In the genomic region with DNA sequence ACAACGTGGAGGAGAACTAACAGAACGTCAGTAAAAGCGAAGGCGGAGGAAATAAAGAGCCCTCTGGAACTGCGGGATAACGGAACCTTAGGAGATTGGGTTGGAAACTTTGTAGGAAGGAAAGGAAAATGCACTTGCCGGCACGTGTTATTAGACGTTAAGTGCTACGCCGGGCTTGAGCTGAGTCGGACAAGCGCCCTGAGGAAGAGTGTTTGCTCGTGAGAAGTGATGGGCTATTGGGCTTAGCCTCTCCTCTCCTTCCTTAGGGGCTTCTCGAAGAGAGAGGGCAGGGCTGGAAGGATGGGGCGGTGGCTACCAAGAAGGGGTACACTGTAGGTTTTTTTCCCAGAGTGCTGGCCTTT, we compare ENCODE assay signal across 8 mouse cellular contexts. TPM values are rescaled to one million over a fixed set of nuclear protein-coding genes. Genes with fewer than 3 reads are reported as not detected.
DNase-seq lines count a peak whose midpoint lies in the region; ATAC-seq and TF ChIP-seq lines count a peak whose summit lies in the region.

No protein-coding gene starts in this region.

- no peak for TF ChIP-seq CTCF in G1E (IDR thresholded peaks at IDR 0.05; ENCODE audit: low read depth, low read length)

- peak overlapping the region; percentile 67 for H3K4me2 ChIP-seq in kidney, embryonic 16.5 days (replicated peaks; ENCODE audit: low read depth, low read length)
- H3K4me2 ChIP-seq in embryonic facial prominence, embryonic 13.5 days = peak overlapping the region; percentile 89
- H3K4me2 ChIP-seq in intestine, embryonic 15.5 days (replicated peaks) = peak overlapping the region; percentile 74
- peak overlapping the region; percentile 71 for H3K4me2 ChIP-seq in midbrain, embryonic 14.5 days (ENCODE audit: low read length)

- peaks cover 12% of the 10 kb centered on the region for H3K4me1 ChIP-seq in kidney, embryonic 16.5 days (ENCODE audit: insufficient read depth, low read length)
- peaks cover 15% of the 10 kb centered on the region for H3K4me1 ChIP-seq in G1E (ENCODE audit: insufficient read depth, low read depth, low read length)
- H3K4me1 ChIP-seq in embryonic facial prominence, embryonic 13.5 days = peaks cover 17% of the 10 kb centered on the region
- 0 out of 2 replicates have a peak, but pooled peaks cover 2% of the 10 kb centered on the region for H3K4me1 ChIP-seq in intestine, embryonic 15.5 days (replicated peaks)
- peaks cover 12% of the 10 kb centered on the region; the same call in 1 of the 2 replicates for H3K4me1 ChIP-seq in midbrain, embryonic 14.5 days (ENCODE audit: control insufficient read depth, insufficient read depth, low read length)

- peak overlapping the region; percentile 87 for H3K4me3 ChIP-seq in kidney, embryonic 16.5 days (ENCODE audit: low read length)
- peak overlapping the region; percentile 100 for H3K4me3 ChIP-seq in G1E (ENCODE audit: low read depth, low read length)
- peak overlapping the region; percentile 78 for H3K4me3 ChIP-seq in embryonic facial prominence, embryonic 13.5 days
- H3K4me3 ChIP-seq in intestine, embryonic 15.5 days (replicated peaks) = peak overlapping the region; percentile 81
- peak overlapping the region; percentile 56 for H3K4me3 ChIP-seq in midbrain, embryonic 14.5 days (replicated peaks; ENCODE audit: low read depth, low read length)

- ATAC-seq in kidney, embryonic 16.5 days (ENCODE audit: low FRiP score, low TSS enrichment) = peak; percentile 81
- peak; percentile 46 for ATAC-seq in G1E (ENCODE audit: extremely low read depth, insufficient number of reproducible peaks, low FRiP score, poor library complexity, severe bottlenecking)
- ATAC-seq in embryonic facial prominence, embryonic 13.5 days (ENCODE audit: insufficient number of reproducible peaks, insufficient read depth, low FRiP score, low TSS enrichment, low read depth) = peak; percentile 27; the same call in 1 of the 2 replicates
- peak; percentile 82 for ATAC-seq in intestine, embryonic 15.5 days
- ATAC-seq in midbrain, embryonic 14.5 days (ENCODE audit: low FRiP score, low TSS enrichment) = peak; percentile 82

- WGBS in kidney, embryonic 16.5 days = 0% methylated on average over 15 of the region's 16 CpGs
- WGBS in embryonic facial prominence, embryonic 13.5 days = under 1% methylated on average over 16 of the region's 16 CpGs
- WGBS in intestine, embryonic 15.5 days = 0% methylated on average over 16 of the region's 16 CpGs
- WGBS in midbrain, embryonic 14.5 days = 0% methylated on average over 16 of the region's 16 CpGs

- 0 out of 2 replicates have a peak, but pooled peaks cover 5% of the 10 kb centered on the region for H3K36me3 ChIP-seq in kidney, embryonic 16.5 days (ENCODE audit: insufficient read depth, low read length)
- H3K36me3 ChIP-seq in G1E (replicated peaks) = peaks cover 35% of the 10 kb centered on the region
- no peaks in the 10 kb centered on the region for H3K36me3 ChIP-seq in embryonic facial prominence, embryonic 13.5 days
- no peaks in the 10 kb centered on the region for H3K36me3 ChIP-seq in intestine, embryonic 15.5 days
- peaks cover 15% of the 10 kb centered on the region for H3K36me3 ChIP-seq in midbrain, embryonic 14.5 days (ENCODE audit: control insufficient read depth, insufficient read depth, low read length)

- DNase-seq in kidney, adult 9 months = no peak
- no peak for DNase-seq in G1E (ENCODE audit: low spot score)
- no peak for DNase-seq in midbrain, embryonic 14.5 days
- no peak for DNase-seq in frontal cortex, postnatal 10 days (ENCODE audit: low spot score in 2 of 2)
- no peak for DNase-seq in embryo, embryonic 11 days

- no peaks in the 10 kb centered on the region for H3K27me3 ChIP-seq in kidney, embryonic 16.5 days (ENCODE audit: insufficient read depth, low read length)
- no peaks in the 10 kb centered on the region for H3K27me3 ChIP-seq in G1E (ENCODE audit: insufficient read depth, low read length)
- no peaks in the 10 kb centered on the region for H3K27me3 ChIP-seq in embryonic facial prominence, embryonic 13.5 days
- H3K27me3 ChIP-seq in intestine, embryonic 15.5 days (replicated peaks) = no peaks in the 10 kb centered on the region
- no peaks in the 10 kb centered on the region for H3K27me3 ChIP-seq in midbrain, embryonic 14.5 days (ENCODE audit: control insufficient read depth, insufficient read depth, low read length)

- H3K27ac ChIP-seq in kidney, embryonic 16.5 days (ENCODE audit: low read length) = no peak overlapping the region
- peak overlapping the region; percentile 40 for H3K27ac ChIP-seq in embryonic facial prominence, embryonic 13.5 days
- H3K27ac ChIP-seq in intestine, embryonic 15.5 days = no peak overlapping the region
- H3K27ac ChIP-seq in midbrain, embryonic 14.5 days (replicated peaks; ENCODE audit: low read depth, low read length) = no peak overlapping the region

- H3K9ac ChIP-seq in kidney, embryonic 16.5 days (replicated peaks; ENCODE audit: low read length) = peak overlapping the region; percentile 67
- peak overlapping the region; percentile 70 for H3K9ac ChIP-seq in embryonic facial prominence, embryonic 13.5 days
- peak overlapping the region; percentile 62 for H3K9ac ChIP-seq in intestine, embryonic 15.5 days
- peak overlapping the region; percentile 47 for H3K9ac ChIP-seq in midbrain, embryonic 14.5 days (replicated peaks; ENCODE audit: low read length)

- no peaks in the 10 kb centered on the region for H3K9me3 ChIP-seq in kidney, embryonic 16.5 days (ENCODE audit: low read length)
- H3K9me3 ChIP-seq in G1E (replicated peaks) = no peaks in the 10 kb centered on the region
- H3K9me3 ChIP-seq in embryonic facial prominence, embryonic 13.5 days = no peaks in the 10 kb centered on the region
- no peaks in the 10 kb centered on the region for H3K9me3 ChIP-seq in intestine, embryonic 15.5 days
- H3K9me3 ChIP-seq in midbrain, embryonic 14.5 days (ENCODE audit: control insufficient read depth, low read length) = no peaks in the 10 kb centered on the region

RNA-seq across cellular contexts. Expression of a gene that starts 0.3 kb away (rescaled TPM):
- 15.1 and 15.7 TPM in 2 replicates for polyA plus RNA-seq in kidney, embryonic 16.5 days (2015; fragmentation: Nextera tagmentation; extraction: Ambion mirVana)
- total RNA-seq in G1E (2014; fragmentation: Nextera tagmentation) = 78.6 and 90.0 TPM in 2 replicates
- 40.2 and 59.2 TPM in 2 replicates for total RNA-seq in G1E (2017)
- 2.0 and 3.0 TPM in 2 replicates for polyA plus RNA-seq in G1E (2012)
- polyA plus RNA-seq in embryonic facial prominence, embryonic 13.5 days (2015; fragmentation: Nextera tagmentation; extraction: Ambion mirVana) = 17.1 and 17.5 TPM in 2 replicates
- 14.4 and 17.1 TPM in 2 replicates for polyA plus RNA-seq in intestine, embryonic 15.5 days (2015; fragmentation: Nextera tagmentation; extraction: Ambion mirVana)
- 18.0 and 22.4 TPM in 2 replicates for polyA plus RNA-seq in midbrain, embryonic 14.5 days (2014; fragmentation: Nextera tagmentation; extraction: Ambion mirVana)

RNA-seq across cellular contexts. Expression of a gene that starts 0.6 kb away (rescaled TPM):
- 26.2 and 28.6 TPM in 2 replicates for polyA plus RNA-seq in kidney, embryonic 16.5 days (2015; fragmentation: Nextera tagmentation; extraction: Ambion mirVana)
- total RNA-seq in G1E (2014; fragmentation: Nextera tagmentation) (27.5 and 29.9 TPM in 2 replicates), G1E (2017) (48.5 and 49.2 TPM in 2 replicates)
- 6.9 and 7.7 TPM in 2 replicates for polyA plus RNA-seq in G1E (2012)
- 27.2 and 29.4 TPM in 2 replicates for polyA plus RNA-seq in embryonic facial prominence, embryonic 13.5 days (2015; fragmentation: Nextera tagmentation; extraction: Ambion mirVana)
- 21.2 and 24.7 TPM in 2 replicates for polyA plus RNA-seq in intestine, embryonic 15.5 days (2015; fragmentation: Nextera tagmentation; extraction: Ambion mirVana)
- polyA plus RNA-seq in midbrain, embryonic 14.5 days (2014; fragmentation: Nextera tagmentation; extraction: Ambion mirVana) = 7.4 and 9.6 TPM in 2 replicates

RNA-seq across cellular contexts. Expression of a gene that starts 28.7 kb away (rescaled TPM):
- 79.2 and 87.0 TPM in 2 replicates for polyA plus RNA-seq in kidney, embryonic 16.5 days (2015; fragmentation: Nextera tagmentation; extraction: Ambion mirVana)
- total RNA-seq in G1E (2014; fragmentation: Nextera tagmentation) = 162 and 174 TPM in 2 replicates
- total RNA-seq in G1E (2017) = 65.3 and 73.4 TPM in 2 replicates
- 19.6 and 38.9 TPM in 2 replicates for polyA plus RNA-seq in G1E (2012)
- polyA plus RNA-seq in embryonic facial prominence, embryonic 13.5 days (2015; fragmentation: Nextera tagmentation; extraction: Ambion mirVana) = 66.6 and 75.3 TPM in 2 replicates
- 82.1 and 82.9 TPM in 2 replicates for polyA plus RNA-seq in intestine, embryonic 15.5 days (2015; fragmentation: Nextera tagmentation; extraction: Ambion mirVana)
- polyA plus RNA-seq in midbrain, embryonic 14.5 days (2014; fragmentation: Nextera tagmentation; extraction: Ambion mirVana) = 35.9 and 53.4 TPM in 2 replicates

RNA-seq across cellular contexts. Expression of a gene that starts 45.3 kb away (rescaled TPM):
- polyA plus RNA-seq in kidney, embryonic 16.5 days (2015; fragmentation: Nextera tagmentation; extraction: Ambion mirVana) = 54.9 and 59.1 TPM in 2 replicates
- not detected in 2 replicates for total RNA-seq in G1E (2014; fragmentation: Nextera tagmentation)
- total RNA-seq in G1E (2017) = 0.05 and 0.12 TPM in 2 replicates
- not detected in 2 replicates for polyA plus RNA-seq in G1E (2012)
- 90.4 and 112 TPM in 2 replicates for polyA plus RNA-seq in embryonic facial prominence, embryonic 13.5 days (2015; fragmentation: Nextera tagmentation; extraction: Ambion mirVana)
- 56.4 and 68.3 TPM in 2 replicates for polyA plus RNA-seq in intestine, embryonic 15.5 days (2015; fragmentation: Nextera tagmentation; extraction: Ambion mirVana)
- 0.59 and 7.7 TPM in 2 replicates for polyA plus RNA-seq in midbrain, embryonic 14.5 days (2014; fragmentation: Nextera tagmentation; extraction: Ambion mirVana)

Comparison
In these comparisons a context has a peak if more than half of its experiments do, and no peak if none do; other contexts are left out.
1. ATAC-seq: peak in every context shown above with its lines; median percentile 82 in intestine, embryonic 15.5 days; 82 in midbrain, embryonic 14.5 days; 81 in kidney, embryonic 16.5 days; 46 in G1E; 27 in embryonic facial prominence, embryonic 13.5 days.